In the genomic region with DNA sequence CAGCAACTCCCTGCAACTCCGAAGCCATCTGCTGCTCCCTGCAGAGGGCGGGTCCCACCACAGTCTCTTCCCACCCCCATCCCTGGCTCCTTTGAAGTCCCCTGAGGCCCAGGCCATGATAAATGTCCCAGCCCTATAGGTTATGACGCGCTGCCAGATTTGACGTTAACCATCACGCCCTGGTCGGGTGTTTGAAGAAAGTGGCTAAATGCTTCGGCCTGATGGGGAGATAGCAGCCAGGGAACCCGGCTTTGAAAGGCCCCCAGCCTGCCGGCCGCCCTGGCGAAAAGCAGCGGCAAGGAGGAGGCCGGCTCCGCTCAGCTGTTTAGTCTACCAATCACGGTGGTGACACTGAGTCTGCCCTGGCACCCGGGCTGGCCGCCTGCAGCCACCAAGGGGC, we compare ENCODE assay signal across 9 mouse cellular contexts.
DNase-seq lines count a peak whose midpoint lies in the region; ATAC-seq and TF ChIP-seq lines count a peak whose summit lies in the region.
"Had no signal": no experiment of that assay in that cellular context is flagged by ENCODE, and none has a peak within 500 bp of the region (broad histone marks: within the 10 kb centered on the region; RNA-seq: fewer than 3 reads in every experiment).

No protein-coding gene starts in this region.

- peak overlapping the region; percentile 1; the same call in 1 of the 2 replicates for H3K4me2 ChIP-seq in kidney, postnatal 0 days (ENCODE audit: low read length)
- H3K4me2 ChIP-seq in embryonic facial prominence, embryonic 11.5 days (ENCODE audit: low read depth, low read length): no peak overlapping the region; the same call in 1 of the 2 replicates
- peak overlapping the region; percentile 27 for H3K4me2 ChIP-seq in hindbrain, postnatal 0 days (ENCODE audit: low read depth, low read length)
- peak overlapping the region; percentile 46 for H3K4me2 ChIP-seq in neural tube, embryonic 13.5 days

- WGBS in kidney, postnatal 0 days: 4% methylated on average over 18 of the region's 18 CpGs
- WGBS in embryonic facial prominence, embryonic 11.5 days: 6% methylated on average over 18 of the region's 18 CpGs
- WGBS in hindbrain, postnatal 0 days: 8% methylated on average over 18 of the region's 18 CpGs
- WGBS in neural tube, embryonic 13.5 days: under 1% methylated on average over 18 of the region's 18 CpGs
- WGBS in kidney, adult 2 months: 22% methylated on average over 18 of the region's 18 CpGs

- H3K27me3 ChIP-seq in kidney, postnatal 0 days (ENCODE audit: insufficient read depth, low read length): no peaks in the 10 kb centered on the region
- peaks cover 3% of the 10 kb centered on the region; the same call in 1 of the 2 replicates for H3K27me3 ChIP-seq in embryonic facial prominence, embryonic 11.5 days (ENCODE audit: control insufficient read depth, insufficient read depth, low read length)
- no peaks in the 10 kb centered on the region for H3K27me3 ChIP-seq in hindbrain, postnatal 0 days (ENCODE audit: insufficient read depth, low read length)
- no peaks in the 10 kb centered on the region for H3K27me3 ChIP-seq in neural tube, embryonic 13.5 days
- H3K27me3 ChIP-seq in kidney, adult 2 months (replicated peaks; ENCODE audit: control insufficient read depth, insufficient read depth, low read length): no peaks in the 10 kb centered on the region

- H3K4me3 ChIP-seq in kidney, postnatal 0 days (replicated peaks; ENCODE audit: low read depth, low read length): no peak overlapping the region
- no peak overlapping the region for H3K4me3 ChIP-seq in embryonic facial prominence, embryonic 11.5 days (ENCODE audit: low read depth, low read length)
- H3K4me3 ChIP-seq in hindbrain, postnatal 0 days (ENCODE audit: low read length): no peak overlapping the region
- H3K4me3 ChIP-seq in neural tube, embryonic 13.5 days: no peak overlapping the region
- no peak overlapping the region for H3K4me3 ChIP-seq in kidney, adult 2 months (ENCODE audit: insufficient read depth, low read depth, low read length)

- H3K9ac ChIP-seq in kidney, postnatal 0 days (ENCODE audit: low read depth, low read length): no peak overlapping the region
- H3K9ac ChIP-seq in embryonic facial prominence, embryonic 11.5 days (replicated peaks; ENCODE audit: low read length): no peak overlapping the region
- H3K9ac ChIP-seq in hindbrain, postnatal 0 days (replicated peaks; ENCODE audit: low read length): no peak overlapping the region
- peak overlapping the region; percentile 47 for H3K9ac ChIP-seq in neural tube, embryonic 13.5 days

- no peaks in the 10 kb centered on the region for H3K9me3 ChIP-seq in kidney, postnatal 0 days (replicated peaks; ENCODE audit: low read length)
- no peaks in the 10 kb centered on the region for H3K9me3 ChIP-seq in embryonic facial prominence, embryonic 11.5 days (replicated peaks; ENCODE audit: control insufficient read depth, low read length)
- no peaks in the 10 kb centered on the region for H3K9me3 ChIP-seq in hindbrain, postnatal 0 days (ENCODE audit: low read length)
- H3K9me3 ChIP-seq in neural tube, embryonic 13.5 days: no peaks in the 10 kb centered on the region

- no peak for TF ChIP-seq POLR2A in kidney, adult 2 months (IDR thresholded peaks at IDR 0.05; ENCODE audit: low read depth, low read length)

- ATAC-seq in kidney, postnatal 0 days (replicated peaks; ENCODE audit: low FRiP score, low read depth): no peak
- 0 out of 2 replicates have a peak, but pooled peaks have one; percentile 53 for ATAC-seq in embryonic facial prominence, embryonic 11.5 days (replicated peaks; ENCODE audit: insufficient number of reproducible peaks, low FRiP score, low TSS enrichment, low read depth)
- ATAC-seq in hindbrain, postnatal 0 days: no peak
- ATAC-seq in neural tube, embryonic 13.5 days (ENCODE audit: low read depth): no peak

- intact Hi-C loops in gastrocnemius, postnatal 14 days (cut with DNase I; ENCODE audit: low total_unique reads): no loop called here

- no peak for TF ChIP-seq CTCF in kidney, postnatal 0 days (IDR thresholded peaks at IDR 0.05; ENCODE audit: low read depth)
- TF ChIP-seq CTCF in hindbrain, postnatal 0 days (IDR thresholded peaks at IDR 0.05; ENCODE audit: low read depth): no peak
- no peak for TF ChIP-seq CTCF in kidney, adult 2 months (conservative IDR thresholded peaks at IDR 0.05; ENCODE audit: insufficient read depth, insufficient read length, low read depth, low read length)

- H3K4me1 ChIP-seq in kidney, postnatal 0 days (replicated peaks; ENCODE audit: insufficient read depth, low read length): no peaks in the 10 kb centered on the region
- peaks cover 2% of the 10 kb centered on the region; the same call in 1 of the 2 replicates for H3K4me1 ChIP-seq in embryonic facial prominence, embryonic 11.5 days (ENCODE audit: control insufficient read depth, insufficient read depth, low read length)
- no peaks in the 10 kb centered on the region for H3K4me1 ChIP-seq in hindbrain, postnatal 0 days (ENCODE audit: insufficient read depth, low read length)
- peaks cover 8% of the 10 kb centered on the region for H3K4me1 ChIP-seq in neural tube, embryonic 13.5 days (replicated peaks)
- H3K4me1 ChIP-seq in kidney, adult 2 months (ENCODE audit: control insufficient read depth, insufficient read depth, low read length): no peaks in the 10 kb centered on the region

- DNase-seq in kidney, postnatal 0 days (ENCODE audit: low spot score): no peak
- no peak for DNase-seq in kidney, postnatal 4 days
- DNase-seq in embryonic facial prominence, embryonic 11.5 days (ENCODE audit: low spot score): peak; percentile 44
- DNase-seq in hindbrain, postnatal 0 days (ENCODE audit: low spot score): no peak
- DNase-seq in B cell, adult 2 months: no peak
- no peak for DNase-seq in gastrocnemius, postnatal 14 days
- DNase-seq in kidney, adult 2 months: no peak

- no peaks in the 10 kb centered on the region for H3K36me3 ChIP-seq in kidney, postnatal 0 days (ENCODE audit: insufficient read depth, low read length)
- H3K36me3 ChIP-seq in embryonic facial prominence, embryonic 11.5 days (replicated peaks; ENCODE audit: control insufficient read depth, insufficient read depth, low read depth, low read length): no peaks in the 10 kb centered on the region
- no peaks in the 10 kb centered on the region for H3K36me3 ChIP-seq in hindbrain, postnatal 0 days (ENCODE audit: insufficient read depth, low read length)
- no peaks in the 10 kb centered on the region for H3K36me3 ChIP-seq in neural tube, embryonic 13.5 days
- no peaks in the 10 kb centered on the region for H3K36me3 ChIP-seq in kidney, adult 2 months (ENCODE audit: control insufficient read depth, insufficient read depth, low read length)

- no peak overlapping the region for H3K27ac ChIP-seq in kidney, postnatal 0 days
- no peak overlapping the region for H3K27ac ChIP-seq in embryonic facial prominence, embryonic 11.5 days (replicated peaks; ENCODE audit: low read depth, low read length)
- no peak overlapping the region for H3K27ac ChIP-seq in hindbrain, postnatal 0 days
- no peak overlapping the region for H3K27ac ChIP-seq in neural tube, embryonic 13.5 days (replicated peaks)
- H3K27ac ChIP-seq in kidney, adult 2 months (ENCODE audit: insufficient read depth, low read depth, low read length): no peak overlapping the region
- H3K27ac ChIP-seq: macrophage had no signal
